Comparison of ENCODE assay signal across 25 mouse cellular contexts in genomic region chr5:102436581-102436980, GRCm38 (mm10). TPM values are rescaled to one million over a fixed set of nuclear protein-coding genes. Genes with fewer than 3 reads are reported as not detected.
DNase-seq lines count a peak whose midpoint lies in the region; ATAC-seq and TF ChIP-seq lines count a peak whose summit lies in the region.
"Had no signal": no experiment of that assay in that cellular context is flagged by ENCODE, and none has a peak within 500 bp of the region (broad histone marks: within the 10 kb centered on the region; RNA-seq: fewer than 3 reads in every experiment).

No protein-coding gene starts in this region.

- H3K4me1 ChIP-seq in kidney, postnatal 0 days (replicated peaks; ENCODE audit: insufficient read depth, low read length), result no peaks in the 10 kb centered on the region
- peaks cover 8% of the 10 kb centered on the region; the same call in 1 of the 2 replicates for H3K4me1 ChIP-seq in limb, embryonic 11.5 days (ENCODE audit: control insufficient read depth, insufficient read depth, low read length)
- no peaks in the 10 kb centered on the region for H3K4me1 ChIP-seq in midbrain, embryonic 14.5 days (ENCODE audit: control insufficient read depth, insufficient read depth, low read length)
- H3K4me1 ChIP-seq: embryonic facial prominence, embryonic 12.5 days; heart, embryonic 12.5 days; heart, embryonic 15.5 days had no signal

- no peak overlapping the region for H3K9ac ChIP-seq in kidney, postnatal 0 days (ENCODE audit: low read depth, low read length)
- no peak overlapping the region for H3K9ac ChIP-seq in limb, embryonic 11.5 days (ENCODE audit: low read length)
- H3K9ac ChIP-seq in midbrain, embryonic 14.5 days (replicated peaks; ENCODE audit: low read length), result no peak overlapping the region
- H3K9ac ChIP-seq: embryonic facial prominence, embryonic 12.5 days; embryonic facial prominence, embryonic 15.5 days; forebrain, postnatal 0 days; heart, embryonic 12.5 days; heart, embryonic 15.5 days; hindbrain, embryonic 14.5 days had no signal

- no peaks in the 10 kb centered on the region for H3K9me3 ChIP-seq in kidney, postnatal 0 days (replicated peaks; ENCODE audit: low read length)
- no peaks in the 10 kb centered on the region for H3K9me3 ChIP-seq in limb, embryonic 11.5 days (ENCODE audit: control insufficient read depth, low read length)
- H3K9me3 ChIP-seq in midbrain, embryonic 14.5 days (ENCODE audit: control insufficient read depth, low read length), result no peaks in the 10 kb centered on the region
- H3K9me3 ChIP-seq: embryonic facial prominence, embryonic 12.5 days; embryonic facial prominence, embryonic 15.5 days; heart, embryonic 12.5 days; heart, embryonic 15.5 days had no signal

- H3K4me2 ChIP-seq in kidney, postnatal 0 days (ENCODE audit: low read length), result no peak overlapping the region
- H3K4me2 ChIP-seq in limb, embryonic 11.5 days (ENCODE audit: low read depth, severe bottlenecking), result no peak overlapping the region
- no peak overlapping the region for H3K4me2 ChIP-seq in midbrain, embryonic 14.5 days (ENCODE audit: low read length)
- H3K4me2 ChIP-seq: embryonic facial prominence, embryonic 12.5 days; embryonic facial prominence, embryonic 15.5 days; heart, embryonic 12.5 days; heart, embryonic 15.5 days; hindbrain, embryonic 14.5 days had no signal

- peak; percentile 21 for DNase-seq in kidney, postnatal 0 days (ENCODE audit: low spot score)
- DNase-seq in kidney, adult 18-20 months, result no peak
- peak; percentile 62 for DNase-seq in forelimb bud, embryonic 11.5 days (ENCODE audit: low read depth, low spot score)
- DNase-seq in limb, embryonic 11.5 days (ENCODE audit: low spot score), result peak; percentile 62
- DNase-seq in layer of hippocampus, adult 11-12 months (ENCODE audit: low spot score), result no peak
- DNase-seq in heart, postnatal 25 days (ENCODE audit: low spot score), result no peak
- no peak for DNase-seq in midbrain, embryonic 14.5 days
- DNase-seq: adrenal gland, postnatal 10 days; cerebellum, adult 18-20 months; cerebellum, adult 9-10 months; cerebellum, postnatal 14 days; forebrain, postnatal 0 days; gastrocnemius, postnatal 10 days; gastrocnemius, postnatal 36 days; heart, adult 11 months; heart, postnatal 10 days; heart, postnatal 4 days had no signal

- no peaks in the 10 kb centered on the region for H3K27me3 ChIP-seq in kidney, postnatal 0 days (ENCODE audit: insufficient read depth, low read length)
- H3K27me3 ChIP-seq in limb, embryonic 11.5 days (ENCODE audit: control insufficient read depth, insufficient read depth, low read length), result no peaks in the 10 kb centered on the region
- no peaks in the 10 kb centered on the region for H3K27me3 ChIP-seq in midbrain, embryonic 14.5 days (ENCODE audit: control insufficient read depth, insufficient read depth, low read length)
- H3K27me3 ChIP-seq: embryonic facial prominence, embryonic 15.5 days; heart, embryonic 12.5 days; heart, embryonic 15.5 days had no signal

- H3K4me3 ChIP-seq in kidney, postnatal 0 days (replicated peaks; ENCODE audit: low read depth, low read length), result no peak overlapping the region
- no peak overlapping the region for H3K4me3 ChIP-seq in limb, embryonic 11.5 days (ENCODE audit: low read depth, low read length)
- no peak overlapping the region for H3K4me3 ChIP-seq in midbrain, embryonic 14.5 days (replicated peaks; ENCODE audit: low read depth, low read length)
- H3K4me3 ChIP-seq: embryonic facial prominence, embryonic 12.5 days; embryonic facial prominence, embryonic 15.5 days; heart, embryonic 12.5 days; heart, embryonic 15.5 days had no signal

- TF ChIP-seq CTCF in kidney, postnatal 0 days (IDR thresholded peaks at IDR 0.05; ENCODE audit: low read depth), result no peak

- no peak for ATAC-seq in kidney, postnatal 0 days (replicated peaks; ENCODE audit: low FRiP score, low read depth)
- ATAC-seq in limb, embryonic 11.5 days (ENCODE audit: insufficient number of reproducible peaks, low FRiP score, low TSS enrichment, low read depth), result no peak
- no peak for ATAC-seq in midbrain, embryonic 14.5 days (ENCODE audit: low FRiP score, low TSS enrichment)
- ATAC-seq: activated CD4-positive, CD25-positive, alpha-beta regulatory T cell, adult 4 months; forebrain, embryonic 14.5 days; forebrain, postnatal 0 days; hindbrain, postnatal 0 days had no signal

- H3K27ac ChIP-seq in kidney, postnatal 0 days, result no peak overlapping the region
- no peak overlapping the region for H3K27ac ChIP-seq in limb, embryonic 11.5 days (replicated peaks; ENCODE audit: low read depth, low read length)
- no peak overlapping the region for H3K27ac ChIP-seq in midbrain, embryonic 14.5 days (replicated peaks; ENCODE audit: low read depth, low read length)
- H3K27ac ChIP-seq: embryonic facial prominence, embryonic 12.5 days; embryonic facial prominence, embryonic 15.5 days; heart, embryonic 15.5 days; hindbrain, embryonic 14.5 days; hindbrain, postnatal 0 days had no signal

- no peaks in the 10 kb centered on the region for H3K36me3 ChIP-seq in kidney, postnatal 0 days (ENCODE audit: insufficient read depth, low read length)
- H3K36me3 ChIP-seq in limb, embryonic 11.5 days (ENCODE audit: control insufficient read depth, insufficient read depth, low read length), result no peaks in the 10 kb centered on the region
- H3K36me3 ChIP-seq in midbrain, embryonic 14.5 days (ENCODE audit: control insufficient read depth, insufficient read depth, low read length), result no peaks in the 10 kb centered on the region
- H3K36me3 ChIP-seq: embryonic facial prominence, embryonic 12.5 days; embryonic facial prominence, embryonic 15.5 days; heart, embryonic 12.5 days; heart, embryonic 15.5 days had no signal

- intact Hi-C loops in heart, postnatal 25 days (cut with DNase I), result no loop called here

- 25% methylated on average over 8 of the region's 8 CpGs for WGBS in kidney, postnatal 0 days
- WGBS in limb, embryonic 11.5 days, result 7% methylated on average over 8 of the region's 8 CpGs
- 77% methylated on average over 8 of the region's 8 CpGs for WGBS in midbrain, embryonic 14.5 days

RNA-seq across cellular contexts. Expression of gene Arhgap24, which starts 44.6 kb away (rescaled TPM):
- 99.9 and 110 TPM in 2 replicates for polyA plus RNA-seq in kidney, postnatal 0 days (2015; fragmentation: Nextera tagmentation; extraction: Ambion mirVana)
- polyA plus RNA-seq in limb, embryonic 11.5 days (2014; fragmentation: Nextera tagmentation; extraction: Ambion mirVana), result 13.0 and 13.8 TPM in 2 replicates
- total RNA-seq in heart, postnatal 25 days (2021), result 10 to 100 TPM; 17.4 to 23.9 TPM
- 6.2 and 7.3 TPM in 2 replicates for polyA plus RNA-seq in midbrain, embryonic 14.5 days (2014; fragmentation: Nextera tagmentation; extraction: Ambion mirVana)

Comparison
In these comparisons a context has a peak if more than half of its experiments do, and no peak if none do; other contexts are left out.
1. DNase-seq: peak in kidney, postnatal 0 days (single experiment), forelimb bud, embryonic 11.5 days (single experiment) and limb, embryonic 11.5 days (single experiment); none in kidney, adult 18-20 months (single experiment), layer of hippocampus, adult 11-12 months (single experiment), heart, postnatal 25 days (single experiment) and midbrain, embryonic 14.5 days (single experiment).